Mouse (Mus musculus): ENCODE measurements around the gene Iffo1.
A peak's percentile ranks its signal among the peaks of the same experiment; 100 is the strongest.
"Not testable (repeated sequence)": the region's sequence is repeated elsewhere in the genome, so short reads cannot be mapped to it uniquely, and the experiment has no call there.

The Iffo1 gene

GRCm38 (mm10) chr6:125160854-125161760 is 16.1 kb downstream of the Iffo1 start:
- peak; percentile 80 for DNase-seq (ENCODE audit: low read depth, low spot score)

GRCm38 (mm10) chr6:125161971-125162370 is 16.9 kb downstream of the Iffo1 start:
- DNase-seq (ENCODE audit: low read depth, low spot score) = not testable (repeated sequence)

- DNase-seq (ENCODE audit: low read depth, low spot score) = not testable (repeated sequence)
These were observed 17.7 kb downstream of the Iffo1 start for GRCm38 (mm10) chr6:125162615-125163305.

- DNase-seq (ENCODE audit: low read depth, low spot score) = no peak
These were observed 19.0 kb downstream of the Iffo1 start for GRCm38 (mm10) chr6:125163801-125164657.

- peak; percentile 73 for DNase-seq (ENCODE audit: low read depth, low spot score)
These were observed 19.8 kb downstream of the Iffo1 start for GRCm38 (mm10) chr6:125164672-125165327.

GRCm38 (mm10) chr6:125165328-125165891 is 20.4 kb downstream of the Iffo1 start:
- peak; percentile 98 for DNase-seq (ENCODE audit: low read depth, low spot score)

GRCm38 (mm10) chr6:125166051-125166751 is 21.2 kb downstream of the Iffo1 start, which contains the start of gene Gapdh:
Gene Gapdh (minus strand): TSS chr6:125166467.
- no peak for DNase-seq (ENCODE audit: low read depth, low spot score)

GRCm38 (mm10) chr6:125166861-125167650 is 22.0 kb downstream of the Iffo1 start:
- no peak for DNase-seq (ENCODE audit: low read depth, low spot score)

GRCm38 (mm10) chr6:125168086-125168485 is 23.0 kb downstream of the Iffo1 start:
- DNase-seq (ENCODE audit: low read depth, low spot score) = no peak

GRCm38 (mm10) chr6:125170194-125170593 is 25.2 kb downstream of the Iffo1 start:
- DNase-seq (ENCODE audit: low read depth, low spot score) = no peak

GRCm38 (mm10) chr6:125172474-125172873 is 27.4 kb downstream of the Iffo1 start:
- no peak for DNase-seq (ENCODE audit: low read depth, low spot score)

GRCm38 (mm10) chr6:125173256-125173655 is 28.2 kb downstream of the Iffo1 start:
- DNase-seq (ENCODE audit: low read depth, low spot score) = no peak

- no peak for DNase-seq (ENCODE audit: low read depth, low spot score)
These were observed 30.4 kb downstream of the Iffo1 start for GRCm38 (mm10) chr6:125175469-125175868.

- no peak for DNase-seq (ENCODE audit: low read depth, low spot score)
These were observed 34.6 kb downstream of the Iffo1 start for GRCm38 (mm10) chr6:125179601-125180000.

GRCm38 (mm10) chr6:125182133-125182532 is 37.1 kb downstream of the Iffo1 start:
- no peak for DNase-seq (ENCODE audit: low read depth, low spot score)

GRCm38 (mm10) chr6:125186203-125186602 is 41.2 kb downstream of the Iffo1 start:
- DNase-seq (ENCODE audit: low read depth, low spot score) = no peak

GRCm38 (mm10) chr6:125190816-125191215 is 45.8 kb downstream of the Iffo1 start:
- no peak for DNase-seq (ENCODE audit: low read depth, low spot score)

- DNase-seq (ENCODE audit: low read depth, low spot score) = peak; percentile 99
These were observed 46.4 kb downstream of the Iffo1 start, which contains the start of the genes Ncapd2 and Mrpl51 for GRCm38 (mm10) chr6:125191332-125192015. Gene Ncapd2 (minus strand): TSS chr6:125191701. Gene Mrpl51 (plus strand): TSS chr6:125191801.
